Mouse (Mus musculus): Measurements from ENCODE around the gene Krtcap2.

- TF ChIP-seq CTCF (IDR thresholded peaks at IDR 0.05; ENCODE audit: low read depth), result peak; percentile 98
- no peak for TF ChIP-seq EP300 (IDR thresholded peaks at IDR 0.05; ENCODE audit: low read depth)
Observed at GRCm38 (mm10) chr3:89215853-89216252, 29.9 kb upstream of the Krtcap2 start.

Data from liver, embryonic 14.5 days (tissue).